Mouse (Mus musculus) kidney, postnatal 0 days (tissue): Measurements from ENCODE around the gene Kctd4. TPM values are rescaled to one million over a fixed set of nuclear protein-coding genes. Genes with fewer than 3 reads are reported as not detected.

Experiments
- ATAC-seq: fragments of 200-750 bp; cut with Nextera tagmentation; replicated peaks from 2 replicates; pipeline ENCODE4 v1.8.0; 2017; ENCODE audit warnings: low read depth, moderate number of reproducible peaks, moderate TSS enrichment, moderate library complexity; ENCODE audit not compliant: low FRiP score
- DNase-seq: peaks from one replicate; pipeline ENCODE4 v3.0.0-alpha.2; 2016; ENCODE audit warnings: low spot score
- H3K27ac ChIP-seq: fragments of 300-500 bp; sonication (generic); 2 replicates; pipeline ENCODE4 v1.5.1; 2014; ENCODE audit warnings: mild to moderate bottlenecking
- H3K27me3 ChIP-seq: fragments of 300-500 bp; sonication (generic); 2 replicates; pipeline ENCODE4 v1.6.1; 2014; ENCODE audit warnings: low read length, mixed read lengths; ENCODE audit not compliant: insufficient read depth
- H3K36me3 ChIP-seq: fragments of 300-500 bp; sonication (generic); 2 replicates; pipeline ENCODE4 v1.6.1; 2014; ENCODE audit warnings: low read length, mixed read lengths; ENCODE audit not compliant: insufficient read depth
- H3K4me1 ChIP-seq: fragments of 300-500 bp; sonication (generic); replicated peaks from 2 replicates; pipeline ENCODE4 v1.6.1; 2014; ENCODE audit warnings: antibody characterized with exemption, low read length, mixed read lengths; ENCODE audit not compliant: insufficient read depth
- H3K4me2 ChIP-seq: fragments of 300-500 bp; sonication (generic); 2 replicates; pipeline ENCODE4 v1.6.1; 2014; ENCODE audit warnings: mild to moderate bottlenecking, low read length, moderate library complexity, mixed read lengths
- H3K4me3 ChIP-seq: fragments of 300-500 bp; sonication (generic); replicated peaks from 2 replicates; pipeline ENCODE4 v1.5.1; 2014; ENCODE audit warnings: low read depth, low read length
- H3K9ac ChIP-seq: fragments of 300-500 bp; sonication (generic); 2 replicates; pipeline ENCODE4 v1.6.1; 2014; ENCODE audit warnings: low read depth, low read length
- H3K9me3 ChIP-seq: fragments of 300-500 bp; sonication (generic); replicated peaks from 2 replicates; pipeline ENCODE4 v1.6.1; 2016; ENCODE audit warnings: low read length, inconsistent platforms, mixed read lengths
- CTCF ChIP-seq: IDR thresholded peaks from 2 replicates; pipeline ENCODE4 v1.5.1; 2016; ENCODE audit warnings: antibody characterized with exemption, low read depth, mild to moderate bottlenecking, moderate library complexity
- WGBS: fragments of 180-500 bp; shearing (Covaris S2); extraction: QIAGEN DNeasy Blood & Tissue Kit; methylation state at CpG from one replicate; pipeline ENCODE4 v1.1.7; 2014; 5-methylcytosine and 5-hydroxymethylcytosine counted together
- polyA plus RNA-seq: library from polyadenylated mRNA; unstranded; fragments of >200 nt; fragmentation: Nextera tagmentation; extraction: Ambion mirVana; gene quantifications from 2 replicates; pipeline ENCODE4 v1.2.1, GENCODE M21; 2015

The Kctd4 gene
- polyA plus RNA-seq, 1 experiment from 2014 or later: 0.20 TPM

DNA sequence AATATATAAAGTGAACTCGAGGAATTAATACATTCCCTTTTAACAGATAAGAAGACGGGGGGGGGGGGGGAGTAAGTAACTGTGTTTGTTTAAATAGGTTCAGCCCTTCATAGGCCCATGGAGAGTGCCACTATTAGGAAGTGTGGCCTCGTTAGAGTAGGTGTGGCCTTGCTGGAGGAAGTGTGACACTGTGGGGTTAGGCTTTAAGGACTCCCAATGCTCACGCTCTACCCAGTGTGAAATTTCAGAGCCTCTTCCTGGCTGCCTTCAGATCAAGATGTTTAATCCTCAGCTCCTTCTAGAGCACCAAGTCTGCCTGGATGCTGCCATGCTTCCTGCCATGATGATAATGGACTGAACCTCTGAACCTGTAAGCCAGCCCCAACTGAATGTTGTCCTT, 47.0 kb downstream of the Kctd4 start:
- Histone ChIP-seq H3K36me3 (no peaks in the 10 kb centered on the region), H3K4me3 (no peak overlapping the region), H3K27ac (no peak overlapping the region), H3K9me3 (no peaks in the 10 kb centered on the region), H3K9ac (no peak overlapping the region), H3K27me3 (no peaks in the 10 kb centered on the region), H3K4me2 (no peak overlapping the region), H3K4me1 (no peaks in the 10 kb centered on the region)
- TF ChIP-seq CTCF: no peak
- ATAC-seq (no peak), DNase-seq (no peak)
- WGBS: 82% methylated on average over 4 of the region's 4 CpGs

DNA sequence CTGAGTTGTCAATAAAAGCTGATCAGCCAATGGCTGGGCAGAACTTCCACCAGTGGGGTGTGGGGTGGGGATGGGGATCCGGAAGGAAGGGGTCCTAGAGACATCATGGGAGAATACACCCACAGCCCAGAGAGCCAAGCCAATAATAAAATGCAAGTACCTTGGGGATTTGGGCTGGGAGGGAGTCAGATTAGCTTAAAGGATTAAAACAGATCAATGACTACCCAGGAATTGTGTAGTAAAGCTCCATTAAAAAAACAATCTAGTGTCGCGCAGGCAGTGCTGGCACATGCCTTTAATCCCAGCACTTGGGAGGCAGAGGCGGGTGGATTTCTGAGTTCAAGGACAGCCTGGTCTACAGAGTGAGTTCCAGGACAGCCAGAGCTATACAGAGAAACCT, 50.2 kb downstream of the Kctd4 start:
- no peak for TF ChIP-seq CTCF
- Histone ChIP-seq H3K27ac (no peak overlapping the region), H3K27me3 (no peaks in the 10 kb centered on the region), H3K36me3 (no peaks in the 10 kb centered on the region), H3K9ac (no peak overlapping the region), H3K4me3 (no peak overlapping the region), H3K9me3 (no peaks in the 10 kb centered on the region), H3K4me2 (no peak overlapping the region), H3K4me1 (0 out of 2 replicates have a peak, but pooled peaks cover 9% of the 10 kb centered on the region)
- WGBS: 90% methylated on average over 4 of the region's 4 CpGs
- DNase-seq: no peak
- ATAC-seq: no peak

DNA sequence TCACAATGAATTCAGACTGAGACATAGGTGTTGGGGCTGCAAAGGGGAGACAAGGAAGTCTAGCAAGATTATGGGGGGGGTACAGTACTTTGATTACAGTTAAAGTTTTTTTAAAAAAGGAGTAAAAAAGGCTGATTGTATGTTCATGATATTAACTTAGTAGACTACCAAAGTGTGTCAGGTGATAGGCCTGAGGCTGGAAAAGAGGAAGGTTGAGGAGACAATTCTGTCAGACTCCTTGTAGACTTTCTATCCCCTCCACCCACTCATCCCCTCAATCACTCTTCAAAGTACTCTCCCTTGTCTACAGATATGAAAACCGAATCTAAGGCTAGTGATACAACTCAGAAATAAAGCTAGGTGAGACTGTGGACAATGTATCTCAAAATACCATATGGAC, 53.4 kb downstream of the Kctd4 start:
- no peak for DNase-seq
- Histone ChIP-seq H3K9me3 (no peaks in the 10 kb centered on the region), H3K4me3 (no peak overlapping the region), H3K27me3 (no peaks in the 10 kb centered on the region), H3K4me2 (no peak overlapping the region), H3K27ac (no peak overlapping the region), H3K36me3 (no peaks in the 10 kb centered on the region), H3K9ac (no peak overlapping the region), H3K4me1 (0 out of 2 replicates have a peak, but pooled peaks cover 9% of the 10 kb centered on the region)
- WGBS: 89% methylated on average over 1 of the region's 1 CpGs
- no peak for ATAC-seq
- no peak for TF ChIP-seq CTCF

DNA sequence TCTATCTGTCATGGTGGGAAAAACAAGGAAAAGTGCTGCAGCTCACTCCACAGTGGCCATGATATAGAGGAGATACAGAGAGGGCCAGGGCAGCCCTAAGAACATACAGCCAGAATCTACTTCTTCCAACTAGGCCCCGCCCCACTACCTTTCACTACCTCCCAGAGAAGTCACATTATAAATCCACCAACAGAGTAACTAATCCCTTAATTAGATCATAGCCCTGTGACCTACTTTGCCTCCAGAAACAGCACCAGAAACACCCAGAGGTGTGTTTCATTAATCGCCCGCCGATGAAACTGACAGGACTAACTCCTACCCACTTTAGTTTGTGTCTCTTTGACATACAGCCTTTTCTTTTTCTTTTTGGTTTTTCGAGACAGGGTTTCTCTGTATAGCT, 54.4 kb downstream of the Kctd4 start:
- H3K36me3 ChIP-seq: no peaks in the 10 kb centered on the region
- TF ChIP-seq CTCF: no peak
- no peak overlapping the region for H3K4me3 ChIP-seq
- ATAC-seq (no peak), DNase-seq (no peak)
- H3K27ac ChIP-seq: no peak overlapping the region
- H3K9me3 ChIP-seq: no peaks in the 10 kb centered on the region
- H3K27me3 ChIP-seq: no peaks in the 10 kb centered on the region
- 0 out of 2 replicates have a peak, but pooled peaks cover 9% of the 10 kb centered on the region for H3K4me1 ChIP-seq
- H3K9ac ChIP-seq: peak overlapping the region; percentile 73; the same call in 1 of the 2 replicates
- 71% methylated on average over 5 of the region's 5 CpGs for WGBS
- H3K4me2 ChIP-seq: peak overlapping the region; percentile 67

DNA sequence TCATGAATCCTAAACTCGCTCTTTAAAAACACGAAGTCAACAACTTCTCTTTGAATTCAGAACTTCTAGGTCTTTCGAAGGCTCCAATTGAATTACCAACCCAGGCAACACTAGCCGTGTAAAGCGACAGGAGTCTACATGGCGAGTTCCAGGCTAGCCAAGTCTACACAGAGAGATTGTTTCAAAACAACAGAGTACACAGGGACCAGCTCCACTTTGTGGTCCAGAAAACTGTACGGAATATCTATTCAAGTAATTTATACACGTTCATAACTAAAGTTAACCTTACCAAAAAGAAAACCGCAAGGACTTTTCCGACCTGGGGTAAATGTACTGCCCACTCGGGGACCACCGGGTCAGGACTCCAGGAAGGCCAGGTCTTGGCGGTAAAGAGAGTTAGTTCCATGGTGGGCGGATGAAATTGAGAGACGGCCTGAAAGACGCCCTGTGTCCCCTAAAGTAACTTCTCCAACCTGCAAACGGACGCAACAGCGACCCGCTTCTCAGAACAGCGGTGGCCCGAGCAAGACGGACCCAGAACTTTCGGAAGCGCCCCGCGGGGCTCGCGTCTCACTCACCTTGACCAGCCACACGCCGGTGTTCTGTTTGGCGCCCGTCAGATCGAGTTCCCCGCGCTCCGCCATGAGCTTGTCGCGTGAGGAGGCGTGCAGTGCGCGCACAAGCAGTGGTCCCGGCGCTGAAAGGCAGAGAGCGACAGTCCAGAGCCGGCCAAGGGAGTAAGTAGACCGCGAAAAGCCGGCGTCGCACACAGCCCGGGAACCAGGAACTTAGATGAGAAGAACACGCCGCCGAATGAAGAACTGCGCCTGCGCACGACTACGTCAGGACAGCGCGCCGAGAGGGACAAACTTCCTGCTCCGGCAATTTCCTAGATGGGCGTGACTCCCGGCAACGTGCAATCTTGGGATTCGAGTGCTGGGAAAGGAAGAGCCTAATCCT, 55.6 kb downstream of the Kctd4 start, which contains the start of gene Gtf2f2:
Gene Gtf2f2 (minus strand): TSS at position 764 of the 960 bp plus-strand sequence.
- Histone ChIP-seq H3K4me3 (peak within 1 kb of the TSS; percentile 74), H3K27ac (peak within 1 kb of the TSS; percentile 88), H3K4me1 (0 out of 2 replicates have a peak, but pooled peaks cover 9% of the 10 kb centered on the region), H3K36me3 (no peaks in the 10 kb centered on the region), H3K27me3 (no peaks in the 10 kb centered on the region), H3K9me3 (no peaks in the 10 kb centered on the region), H3K9ac (peak within 1 kb of the TSS; percentile 73), H3K4me2 (peak within 1 kb of the TSS; percentile 67)
- TF ChIP-seq CTCF: no peak
- ATAC-seq: peak; percentile 91
- DNase-seq: peak; percentile 97
- WGBS: under 1% methylated on average over 67 of the region's 67 CpGs

DNA sequence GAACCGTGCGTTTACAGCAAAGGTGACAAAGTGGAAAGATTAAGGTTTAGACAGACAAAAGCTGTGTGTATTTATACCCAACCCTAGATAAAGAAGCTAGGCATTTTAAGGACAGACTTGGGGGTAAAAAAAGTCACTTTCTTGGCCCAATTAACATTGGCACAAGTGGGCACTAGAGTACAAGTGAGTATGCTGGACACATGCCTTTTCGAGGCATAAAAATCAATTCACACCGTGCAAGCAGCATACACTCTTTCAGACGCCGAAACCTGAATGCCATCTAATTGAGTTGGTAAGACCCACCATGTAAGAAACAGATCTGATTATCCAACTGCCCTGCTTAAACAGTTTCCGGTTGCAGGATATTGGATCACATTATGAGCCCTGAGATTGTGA, 56.3 kb downstream of the Kctd4 start:
- peak overlapping the region; percentile 67 for H3K4me2 ChIP-seq
- 0 out of 2 replicates have a peak, but pooled peaks cover 9% of the 10 kb centered on the region for H3K4me1 ChIP-seq
- H3K27me3 ChIP-seq: no peaks in the 10 kb centered on the region
- no peak for DNase-seq
- TF ChIP-seq CTCF: no peak
- no peak overlapping the region for H3K9ac ChIP-seq
- H3K27ac ChIP-seq: no peak overlapping the region
- no peaks in the 10 kb centered on the region for H3K36me3 ChIP-seq
- ATAC-seq: no peak
- H3K4me3 ChIP-seq: peak overlapping the region; percentile 74
- H3K9me3 ChIP-seq: no peaks in the 10 kb centered on the region
- 28% methylated on average over 7 of the region's 7 CpGs for WGBS
